Mouse (Mus musculus): ENCODE results near the gene Stat3. TPM values are rescaled to one million over a fixed set of nuclear protein-coding genes. Genes with fewer than 3 reads are reported as not detected.
A peak's percentile ranks its signal among the peaks of the same experiment; 100 is the strongest.

Gene Stat3
- polyA plus RNA-seq, 1 experiment from 2014 or later = 24.6 TPM

GRCm38 (mm10) chr11:100938112-100938511 is 1.2 kb downstream of the Stat3 start:
- no peaks in the 10 kb centered on the region for H3K9me3 ChIP-seq (replicated peaks)
- no peak overlapping the region for H3K27ac ChIP-seq
- 20% methylated on average over 5 of the region's 5 CpGs for WGBS
- H3K36me3 ChIP-seq (ENCODE audit: poor library complexity, severe bottlenecking) = no peaks in the 10 kb centered on the region
- no peak for ATAC-seq
- H3K4me1 ChIP-seq = peaks cover 24% of the 10 kb centered on the region
- no peak overlapping the region for H3K9ac ChIP-seq
- H3K27me3 ChIP-seq = 0 out of 2 replicates have a peak, but pooled peaks cover 3% of the 10 kb centered on the region
- peak overlapping the region; percentile 83 for H3K4me3 ChIP-seq
- H3K4me2 ChIP-seq = peak overlapping the region; percentile 76

GRCm38 (mm10) chr11:100937295-100937694 is 2.0 kb downstream of the Stat3 start:
- Histone ChIP-seq H3K9ac (no peak overlapping the region), H3K9me3 (replicated peaks) (no peaks in the 10 kb centered on the region), H3K4me1 (peaks cover 24% of the 10 kb centered on the region), H3K27ac (no peak overlapping the region), H3K4me2 (no peak overlapping the region), H3K36me3 (ENCODE audit: poor library complexity, severe bottlenecking) (no peaks in the 10 kb centered on the region), H3K27me3 (0 out of 2 replicates have a peak, but pooled peaks cover 3% of the 10 kb centered on the region), H3K4me3 (no peak overlapping the region)
- no peak for ATAC-seq
- 87% methylated on average over 4 of the region's 4 CpGs for WGBS

GRCm38 (mm10) chr11:100935373-100936355 is 3.7 kb downstream of the Stat3 start:
- no peaks in the 10 kb centered on the region for H3K9me3 ChIP-seq (replicated peaks)
- H3K4me2 ChIP-seq = no peak overlapping the region
- WGBS = 85% methylated on average over 8 of the region's 8 CpGs
- no peak overlapping the region for H3K4me3 ChIP-seq
- no peak overlapping the region for H3K9ac ChIP-seq
- peaks cover 35% of the 10 kb centered on the region for H3K4me1 ChIP-seq
- no peak for ATAC-seq
- no peaks in the 10 kb centered on the region for H3K27me3 ChIP-seq
- no peaks in the 10 kb centered on the region for H3K36me3 ChIP-seq (ENCODE audit: poor library complexity, severe bottlenecking)
- H3K27ac ChIP-seq = no peak overlapping the region

GRCm38 (mm10) chr11:100931254-100931921 is 8.0 kb downstream of the Stat3 start:
- H3K9me3 ChIP-seq (replicated peaks) = no peaks in the 10 kb centered on the region
- H3K4me2 ChIP-seq = peak overlapping the region; percentile 2; the same call in 1 of the 2 replicates
- H3K27me3 ChIP-seq = no peaks in the 10 kb centered on the region
- no peak overlapping the region for H3K4me3 ChIP-seq
- no peak overlapping the region for H3K9ac ChIP-seq
- H3K36me3 ChIP-seq (ENCODE audit: poor library complexity, severe bottlenecking) = no peaks in the 10 kb centered on the region
- no peak overlapping the region for H3K27ac ChIP-seq
- peaks cover 12% of the 10 kb centered on the region for H3K4me1 ChIP-seq
- no peak for ATAC-seq
- 58% methylated on average over 12 of the region's 12 CpGs for WGBS

- ATAC-seq = no peak
- Histone ChIP-seq H3K9me3 (replicated peaks) (no peaks in the 10 kb centered on the region), H3K4me3 (no peak overlapping the region), H3K27me3 (no peaks in the 10 kb centered on the region), H3K27ac (no peak overlapping the region), H3K4me1 (peaks cover 12% of the 10 kb centered on the region), H3K9ac (no peak overlapping the region), H3K4me2 (no peak overlapping the region), H3K36me3 (ENCODE audit: poor library complexity, severe bottlenecking) (no peaks in the 10 kb centered on the region)
- 78% methylated on average over 7 of the region's 7 CpGs for WGBS
Measured at GRCm38 (mm10) chr11:100930611-100931010, 8.7 kb downstream of the Stat3 start.

- no peak overlapping the region for H3K27ac ChIP-seq
- H3K9ac ChIP-seq = no peak overlapping the region
- no peaks in the 10 kb centered on the region for H3K36me3 ChIP-seq (ENCODE audit: poor library complexity, severe bottlenecking)
- no peak overlapping the region for H3K4me3 ChIP-seq
- no peaks in the 10 kb centered on the region for H3K9me3 ChIP-seq (replicated peaks)
- no peak for ATAC-seq
- WGBS = 88% methylated on average over 3 of the region's 3 CpGs
- no peaks in the 10 kb centered on the region for H3K27me3 ChIP-seq
- peaks cover 12% of the 10 kb centered on the region for H3K4me1 ChIP-seq
- H3K4me2 ChIP-seq = no peak overlapping the region
Measured at GRCm38 (mm10) chr11:100927386-100927785, 12.0 kb downstream of the Stat3 start.

- WGBS = 87% methylated on average over 1 of the region's 1 CpGs
Measured at GRCm38 (mm10) chr11:100924386-100924919, 14.9 kb downstream of the Stat3 start.

GRCm38 (mm10) chr11:100920887-100921624 is 18.3 kb downstream of the Stat3 start:
- H3K4me1 ChIP-seq = no peaks in the 10 kb centered on the region
- H3K4me3 ChIP-seq = no peak overlapping the region
- no peak overlapping the region for H3K4me2 ChIP-seq
- H3K9ac ChIP-seq = no peak overlapping the region
- no peaks in the 10 kb centered on the region for H3K27me3 ChIP-seq
- no peaks in the 10 kb centered on the region for H3K9me3 ChIP-seq (replicated peaks)
- WGBS = 89% methylated on average over 4 of the region's 4 CpGs
- no peak overlapping the region for H3K27ac ChIP-seq
- ATAC-seq = no peak
- no peaks in the 10 kb centered on the region for H3K36me3 ChIP-seq (ENCODE audit: poor library complexity, severe bottlenecking)

More at GRCm38 (mm10) chr11:100924386-100924919, 14.9 kb downstream of the Stat3 start:
- ATAC-seq = no peak
- no peak overlapping the region for H3K4me2 ChIP-seq
- no peak overlapping the region for H3K9ac ChIP-seq
- H3K36me3 ChIP-seq (ENCODE audit: poor library complexity, severe bottlenecking) = no peaks in the 10 kb centered on the region
- H3K9me3 ChIP-seq (replicated peaks) = no peaks in the 10 kb centered on the region
- no peak overlapping the region for H3K27ac ChIP-seq
- H3K4me3 ChIP-seq = no peak overlapping the region
- no peaks in the 10 kb centered on the region for H3K4me1 ChIP-seq
- no peaks in the 10 kb centered on the region for H3K27me3 ChIP-seq

- Histone ChIP-seq H3K27me3 (no peaks in the 10 kb centered on the region), H3K27ac (no peak overlapping the region), H3K9me3 (replicated peaks) (no peaks in the 10 kb centered on the region; the same call in 1 of the 2 replicates), H3K4me2 (no peak overlapping the region), H3K4me3 (no peak overlapping the region), H3K36me3 (ENCODE audit: poor library complexity, severe bottlenecking) (no peaks in the 10 kb centered on the region), H3K4me1 (no peaks in the 10 kb centered on the region), H3K9ac (no peak overlapping the region)
- 95% methylated on average over 5 of the region's 5 CpGs for WGBS
- no peak for ATAC-seq
Measured at GRCm38 (mm10) chr11:100918007-100918406, 21.3 kb downstream of the Stat3 start.

- Histone ChIP-seq H3K4me2 (no peak overlapping the region), H3K9ac (no peak overlapping the region), H3K4me3 (no peak overlapping the region), H3K27me3 (no peaks in the 10 kb centered on the region), H3K27ac (no peak overlapping the region), H3K4me1 (no peaks in the 10 kb centered on the region), H3K36me3 (ENCODE audit: poor library complexity, severe bottlenecking) (no peaks in the 10 kb centered on the region), H3K9me3 (replicated peaks) (no peaks in the 10 kb centered on the region; the same call in 1 of the 2 replicates)
- no peak for ATAC-seq
- WGBS = 93% methylated on average over 4 of the region's 4 CpGs
Measured at GRCm38 (mm10) chr11:100916432-100916971, 22.8 kb downstream of the Stat3 start.

- Histone ChIP-seq H3K9me3 (replicated peaks) (no peaks in the 10 kb centered on the region; the same call in 1 of the 2 replicates), H3K4me2 (no peak overlapping the region), H3K4me1 (no peaks in the 10 kb centered on the region), H3K27ac (no peak overlapping the region), H3K27me3 (no peaks in the 10 kb centered on the region), H3K4me3 (no peak overlapping the region), H3K36me3 (ENCODE audit: poor library complexity, severe bottlenecking) (no peaks in the 10 kb centered on the region), H3K9ac (no peak overlapping the region)
- no peak for ATAC-seq
- 94% methylated on average over 3 of the region's 3 CpGs for WGBS
Measured at GRCm38 (mm10) chr11:100915063-100915462, 24.3 kb downstream of the Stat3 start.
